Mouse (Mus musculus) CD4-positive, CD25-positive, alpha-beta regulatory T cell, adult 2 months (primary cell): Measurements from ENCODE around the gene Tnfrsf25.

Experiments used
- DNase-seq: peaks from one replicate; pipeline ENCODE4 v3.0.0-alpha.2; 2012; ENCODE audit warnings: low read depth, low spot score

Gene Tnfrsf25

DNA sequence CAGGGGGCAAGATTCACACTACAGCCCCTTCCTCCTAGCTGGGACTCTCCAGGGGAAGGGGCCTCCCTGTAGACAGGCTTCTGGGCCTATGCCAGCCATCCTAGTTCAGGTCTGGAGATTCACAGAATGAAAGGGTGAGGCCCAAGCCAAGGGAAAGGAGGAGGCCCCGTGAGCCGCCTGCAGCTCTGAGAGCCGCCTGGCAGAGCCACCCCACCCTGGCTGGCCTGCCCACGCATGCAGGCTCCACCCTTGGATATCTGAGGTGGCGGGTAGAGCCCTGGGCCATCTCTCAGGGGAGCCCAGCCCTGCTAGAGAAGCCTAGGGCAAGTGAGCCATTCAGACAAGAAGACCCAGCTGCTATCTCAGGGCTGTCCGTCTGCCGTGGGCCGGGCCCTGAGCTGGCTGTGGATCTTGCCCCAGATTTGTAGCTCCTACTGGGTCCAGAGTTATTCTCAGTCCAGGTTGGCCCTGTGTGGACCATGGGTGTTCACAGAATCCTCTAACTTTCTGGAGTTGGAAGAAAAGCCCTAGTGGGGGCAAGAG lies 22.9 kb upstream of the Tnfrsf25 start:
- no peak for DNase-seq

- DNase-seq, result no peak
Observed at GRCm38 (mm10) chr4:152094233-152094632, 21.5 kb upstream of the Tnfrsf25 start.

DNA sequence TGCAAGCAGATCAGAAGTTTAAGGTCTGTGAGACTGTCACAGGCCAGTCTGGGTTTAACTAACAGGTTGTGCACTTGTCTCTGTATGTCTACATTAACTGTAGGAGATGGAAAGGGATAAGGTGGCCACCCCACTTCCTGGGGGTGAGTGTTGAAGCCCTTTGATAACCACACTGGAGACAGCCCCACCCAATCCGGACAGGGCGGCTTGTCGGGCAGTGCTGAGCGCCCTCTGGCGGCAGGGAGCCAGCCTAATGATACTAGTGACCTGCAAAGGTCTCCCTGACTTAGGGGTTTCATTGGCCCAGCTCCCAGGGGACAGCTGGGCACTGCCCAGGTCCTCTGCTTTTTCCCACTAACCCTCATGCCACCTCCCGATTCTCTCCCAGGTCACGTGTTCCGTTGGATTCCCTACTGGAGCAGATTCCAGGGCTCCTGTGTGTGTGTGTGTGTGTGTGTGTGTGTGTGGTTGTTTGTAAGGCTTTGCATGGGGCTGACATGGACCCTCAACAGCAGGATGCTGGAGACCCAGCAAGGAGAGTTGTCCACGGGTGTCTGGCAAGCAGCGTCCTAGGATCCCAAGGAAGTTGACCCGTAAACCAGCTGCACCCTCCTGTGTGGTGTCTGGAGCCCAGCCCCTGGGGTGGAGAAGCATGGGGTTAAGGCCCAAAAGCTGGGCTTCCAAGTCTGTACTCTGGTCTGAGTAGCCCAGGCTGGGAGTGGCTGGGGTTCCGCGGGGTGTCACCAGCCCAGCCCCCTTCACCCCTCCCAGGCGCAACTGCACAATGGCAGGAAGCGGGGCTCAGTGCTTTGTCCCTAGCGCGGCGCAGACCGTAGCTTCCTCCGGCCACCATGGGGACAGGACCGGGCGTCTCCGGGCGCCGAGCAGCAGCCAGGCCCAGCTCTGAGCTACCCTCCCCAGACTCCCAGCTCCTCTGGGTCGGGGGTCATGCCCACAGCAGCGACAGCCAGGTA lies 19.5 kb upstream of the Tnfrsf25 start:
- DNase-seq, result peak; percentile 89

GRCm38 (mm10) chr4:152096927-152097326 lies 18.8 kb upstream of the Tnfrsf25 start:
- no peak for DNase-seq

- no peak for DNase-seq
Observed at GRCm38 (mm10) chr4:152097911-152098799, 17.6 kb upstream of the Tnfrsf25 start.

DNA sequence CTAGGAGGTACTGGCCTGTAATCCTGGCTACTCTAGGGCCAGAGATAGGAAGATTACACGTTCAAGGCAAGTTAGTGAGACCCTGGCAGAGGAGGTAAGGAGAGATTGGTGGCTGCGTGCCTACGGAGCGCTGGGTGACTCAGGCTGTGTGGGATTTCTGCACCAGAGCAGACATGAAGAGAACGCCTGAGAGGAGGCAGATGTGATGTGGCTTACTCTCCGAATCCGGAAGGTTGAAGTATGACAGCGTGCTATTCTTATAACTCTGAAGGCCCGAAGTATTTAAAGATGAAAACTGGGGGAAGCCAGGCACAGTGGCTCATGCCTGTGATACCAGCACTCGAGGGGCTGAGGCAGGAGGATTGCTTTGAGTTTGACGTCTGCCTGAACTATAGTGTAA lies 15.2 kb upstream of the Tnfrsf25 start:
- DNase-seq, result no peak

DNA sequence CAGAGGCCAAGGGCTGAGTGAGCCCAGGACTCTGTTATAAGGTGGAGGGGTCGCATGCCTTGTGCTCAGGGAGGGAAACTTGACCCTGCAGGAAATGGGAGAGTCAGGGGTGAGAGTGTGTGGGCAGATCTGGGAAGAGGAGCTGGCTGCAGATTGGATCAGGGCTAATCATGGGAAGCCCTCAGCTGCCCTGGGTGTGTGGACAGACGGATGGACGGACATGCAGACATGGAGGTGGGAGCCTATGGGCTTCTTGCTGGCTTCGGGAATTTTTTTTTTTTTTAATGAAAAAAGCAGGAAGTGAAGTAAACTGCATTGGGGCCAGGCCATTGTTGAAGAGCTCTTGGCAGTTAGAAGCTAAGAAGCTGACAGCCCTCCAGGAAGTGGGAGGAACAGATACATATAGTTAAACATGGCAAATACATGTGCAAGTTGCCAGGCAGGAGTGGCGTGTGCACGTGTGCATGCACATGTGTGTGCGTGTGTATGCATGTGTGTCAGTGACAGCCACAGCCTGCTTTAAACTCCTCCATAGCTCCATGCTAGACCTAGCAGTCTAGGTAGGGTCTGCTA lies 14.6 kb upstream of the Tnfrsf25 start:
- no peak for DNase-seq

- no peak for DNase-seq
Observed at GRCm38 (mm10) chr4:152101921-152102320, 13.8 kb upstream of the Tnfrsf25 start.

DNA sequence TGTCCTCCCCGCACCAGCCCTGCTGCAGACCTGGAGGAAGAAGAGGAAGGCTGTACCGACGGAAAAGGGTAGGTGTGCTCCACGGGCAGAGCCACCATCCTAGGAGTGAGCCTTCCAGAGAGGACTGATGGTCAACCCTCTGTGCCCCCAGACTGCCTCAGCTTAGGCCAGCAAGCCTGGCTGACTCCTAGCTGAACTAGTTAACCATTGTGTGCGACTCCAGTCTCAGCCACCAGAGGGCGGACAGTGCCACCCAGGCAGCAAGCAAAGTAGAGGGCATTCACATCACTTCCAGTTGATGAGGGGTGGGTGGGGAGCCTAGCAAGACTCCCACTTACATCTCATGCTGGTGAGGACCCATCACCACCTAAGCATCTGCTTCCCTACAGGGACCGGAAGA lies 12.7 kb upstream of the Tnfrsf25 start:
- DNase-seq, result peak; percentile 91

DNA sequence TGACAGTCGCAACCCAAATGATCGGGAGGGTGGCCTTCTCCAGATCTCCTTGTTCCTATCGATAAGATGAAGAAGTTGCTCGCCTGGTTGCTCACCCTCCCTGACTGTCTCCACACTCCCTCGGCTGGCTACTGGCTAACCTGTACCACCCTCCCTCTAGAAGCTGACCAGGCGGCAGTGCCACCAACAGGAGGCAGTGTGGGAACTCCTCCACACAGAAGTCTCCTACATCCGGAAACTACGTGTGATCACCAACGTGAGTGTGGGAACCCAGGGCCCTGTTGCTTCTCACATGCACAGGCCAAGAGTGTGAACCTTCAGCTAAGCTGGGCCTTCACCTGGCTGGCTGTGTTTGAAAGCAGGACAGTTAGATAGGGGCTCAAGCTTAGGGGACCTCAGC lies 9.0 kb upstream of the Tnfrsf25 start:
- peak; percentile 60 for DNase-seq

GRCm38 (mm10) chr4:152107493-152107892 lies 8.2 kb upstream of the Tnfrsf25 start:
- peak; percentile 69 for DNase-seq

DNA sequence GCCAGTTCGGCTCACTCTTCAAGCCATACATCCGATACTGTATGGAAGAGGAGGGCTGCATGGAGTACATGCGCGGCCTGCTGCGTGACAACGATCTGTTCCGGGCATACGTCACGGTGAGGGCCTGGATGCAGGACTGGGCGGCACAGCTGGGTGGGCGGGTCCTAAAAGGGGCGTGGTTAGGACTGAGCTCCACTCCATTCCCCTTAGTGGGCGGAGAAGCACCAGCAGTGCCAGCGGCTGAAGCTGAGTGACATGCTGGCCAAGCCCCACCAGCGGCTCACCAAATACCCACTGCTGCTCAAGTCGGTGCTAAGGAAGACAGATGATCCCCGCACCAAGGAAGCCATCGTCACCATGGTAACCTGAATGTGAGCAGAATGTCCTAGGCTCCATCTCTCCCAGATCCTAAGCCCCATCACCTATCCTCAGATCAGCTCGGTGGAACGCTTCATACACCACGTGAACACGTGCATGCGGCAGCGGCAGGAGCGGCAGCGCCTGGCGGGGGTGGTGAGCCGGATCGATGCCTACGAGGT lies 7.7 kb upstream of the Tnfrsf25 start:
- peak; percentile 70 for DNase-seq

GRCm38 (mm10) chr4:152108673-152109072 lies 7.1 kb upstream of the Tnfrsf25 start:
- no peak for DNase-seq

- DNase-seq, result no peak
Observed at GRCm38 (mm10) chr4:152109509-152109908, 6.2 kb upstream of the Tnfrsf25 start.

DNA sequence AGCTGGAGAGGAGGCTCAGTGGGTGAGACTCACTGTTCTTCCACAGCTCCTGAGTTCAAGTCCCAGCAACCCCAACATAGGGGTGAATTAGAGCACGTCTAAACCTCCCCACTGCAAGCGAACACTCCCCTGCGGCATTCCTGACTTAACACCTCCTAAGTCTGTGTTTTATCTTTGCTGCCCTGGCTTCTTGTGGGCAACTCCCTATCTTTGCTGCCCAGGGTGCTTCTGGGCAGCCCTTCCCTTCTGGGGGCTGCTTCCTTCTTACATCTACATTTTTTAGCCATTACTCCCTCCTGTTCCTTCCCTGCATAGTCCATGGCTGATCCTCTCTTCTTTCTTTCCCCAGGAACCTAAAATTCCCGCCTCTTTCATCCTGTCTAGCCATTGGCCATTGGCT lies 5.0 kb upstream of the Tnfrsf25 start:
- no peak for DNase-seq

DNA sequence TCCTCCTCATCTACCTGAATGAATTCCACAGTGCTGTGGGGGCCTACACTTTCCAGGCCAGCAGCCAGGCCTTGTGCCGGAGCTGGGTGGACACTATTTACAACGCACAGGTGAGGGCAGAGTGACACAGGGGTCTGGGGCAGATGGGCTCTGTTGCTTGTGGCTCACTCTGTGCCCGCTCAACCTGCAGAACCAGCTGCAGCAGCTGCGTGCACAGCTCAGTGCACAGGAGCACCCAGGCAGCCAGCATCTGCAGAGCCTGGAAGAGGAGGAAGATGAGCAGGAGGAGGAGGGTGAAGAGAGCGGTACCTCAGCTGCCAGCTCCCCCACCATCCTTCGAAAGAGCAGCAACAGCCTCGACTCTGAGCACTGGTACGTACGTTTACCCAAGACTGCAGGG lies 3.4 kb upstream of the Tnfrsf25 start:
- no peak for DNase-seq

DNA sequence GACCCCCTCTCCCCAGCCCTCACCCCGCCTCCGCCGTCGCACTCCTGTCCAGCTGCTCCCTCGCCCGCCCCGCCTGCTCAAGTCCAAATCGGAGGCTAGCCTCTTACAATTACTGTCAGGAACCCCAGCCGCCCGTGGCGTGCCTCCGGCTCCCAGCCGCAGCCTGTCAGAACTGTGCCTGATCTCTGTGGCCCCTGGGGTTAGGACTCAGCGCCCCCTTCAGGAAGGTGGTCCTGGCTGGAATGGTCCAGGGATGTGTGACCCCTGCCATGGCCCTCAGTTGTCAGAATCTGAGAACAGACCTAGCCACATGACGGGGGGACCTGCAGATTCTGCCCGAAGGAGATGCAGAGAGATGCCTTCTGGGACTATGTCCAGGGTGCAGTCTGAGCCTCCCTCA lies 1.7 kb upstream of the Tnfrsf25 start:
- no peak for DNase-seq

DNA sequence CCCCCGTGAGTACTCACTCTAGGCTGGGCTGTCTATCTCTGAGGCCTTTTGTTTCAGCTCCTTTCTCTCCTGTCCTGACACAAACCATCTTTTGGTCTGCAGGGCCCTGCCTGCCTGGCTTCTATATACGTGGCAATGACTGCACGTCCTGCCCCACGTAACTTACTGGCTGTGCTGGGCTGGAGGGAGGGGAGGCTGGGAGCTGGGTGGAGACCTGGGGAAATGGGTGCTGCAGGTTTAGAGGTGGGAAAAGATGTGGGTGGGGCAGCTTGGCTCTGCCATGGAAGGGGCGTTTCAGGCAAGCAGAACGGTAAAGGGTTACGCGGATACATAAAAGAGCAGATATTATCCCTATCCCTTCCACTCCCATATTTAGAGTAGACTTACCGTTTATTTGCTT lies 1.8 kb downstream of the Tnfrsf25 start:
- DNase-seq, result peak; percentile 56

DNA sequence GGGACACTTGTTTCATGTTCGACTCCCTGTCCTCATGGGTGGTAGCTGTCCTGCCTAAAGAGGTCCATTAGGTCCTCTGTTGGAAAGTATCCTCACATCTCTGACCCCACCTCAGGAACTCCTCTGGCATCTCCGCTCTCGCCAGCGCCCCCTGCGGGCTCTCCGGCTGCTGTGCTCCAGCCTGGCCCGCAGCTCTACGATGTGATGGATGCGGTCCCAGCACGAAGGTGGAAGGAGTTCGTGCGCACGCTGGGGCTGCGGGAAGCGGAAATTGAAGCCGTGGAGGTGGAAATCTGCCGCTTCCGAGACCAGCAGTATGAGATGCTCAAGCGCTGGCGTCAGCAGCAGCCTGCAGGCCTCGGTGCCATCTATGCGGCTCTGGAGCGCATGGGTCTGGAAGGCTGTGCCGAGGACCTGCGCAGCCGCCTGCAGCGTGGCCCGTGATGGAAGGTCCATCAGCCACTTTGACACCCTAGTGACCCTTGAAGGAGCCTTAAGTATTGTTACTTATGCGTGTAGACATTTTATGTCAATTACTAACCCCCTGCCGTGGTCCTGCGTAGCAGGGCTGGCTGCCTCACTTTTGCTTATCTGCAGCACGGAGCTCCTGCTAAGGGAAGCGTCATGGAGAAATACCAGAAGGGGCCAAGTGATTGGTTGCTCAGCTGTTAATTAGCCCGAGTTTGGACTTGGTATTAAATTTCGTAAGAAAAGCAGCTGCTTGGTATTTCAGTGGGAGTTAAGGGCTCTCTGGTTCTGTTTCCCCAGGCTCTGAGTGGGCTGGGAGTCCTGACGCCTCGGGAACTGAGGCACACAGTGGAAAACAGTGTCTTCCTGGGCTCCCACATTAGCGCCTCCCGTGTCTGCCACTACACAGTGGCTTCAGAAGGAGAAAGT lies 3.9 kb downstream of the Tnfrsf25 start:
- DNase-seq, result peak; percentile 84
